Mouse (Mus musculus): ENCODE measurements around the gene Polr3c. TPM values are rescaled to one million over a fixed set of nuclear protein-coding genes. Genes with fewer than 3 reads are reported as not detected.
"Not testable (repeated sequence)": the region's sequence is repeated elsewhere in the genome, so short reads cannot be mapped to it uniquely, and the experiment has no call there.

Gene Polr3c
- polyA plus RNA-seq, 1 experiment from 2014 or later, result 20.3 TPM

DNA sequence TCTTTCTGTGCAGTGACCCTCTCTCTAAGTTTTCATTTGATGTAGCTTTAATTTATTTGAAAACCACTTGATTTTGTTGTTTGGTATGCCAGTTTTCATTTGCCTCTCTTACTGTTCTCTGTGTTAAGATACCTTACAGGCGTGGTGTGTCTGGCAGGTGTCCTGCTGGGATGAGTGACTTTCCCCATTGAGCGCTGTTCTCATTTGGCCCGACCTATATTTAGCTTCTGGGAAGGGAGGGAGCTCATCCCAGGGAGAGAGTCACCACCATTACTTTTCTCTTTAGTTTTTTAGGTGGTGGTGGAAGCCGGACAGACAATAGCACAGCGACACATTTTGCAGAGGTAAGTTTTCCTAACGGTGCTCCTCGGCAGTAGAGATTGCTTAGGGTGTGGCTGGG lies 30.3 kb upstream of the Polr3c start:
- ATAC-seq (ENCODE audit: low FRiP score, low TSS enrichment) (no peak), DNase-seq (ENCODE audit: low spot score) (no peak)
- H3K4me3 ChIP-seq (ENCODE audit: low read depth, low read length), result no peak overlapping the region
- H3K9me3 ChIP-seq (ENCODE audit: control insufficient read depth, low read length), result no peaks in the 10 kb centered on the region
- H3K4me2 ChIP-seq (replicated peaks; ENCODE audit: low read depth), result no peak overlapping the region
- H3K27ac ChIP-seq (replicated peaks), result no peak overlapping the region
- no peaks in the 10 kb centered on the region for H3K4me1 ChIP-seq (replicated peaks; ENCODE audit: control insufficient read depth, insufficient read depth)
- H3K9ac ChIP-seq (ENCODE audit: low read length), result no peak overlapping the region
- no peaks in the 10 kb centered on the region for H3K36me3 ChIP-seq (ENCODE audit: control insufficient read depth, insufficient read depth, low read length)
- TF ChIP-seq CTCF (IDR thresholded peaks at IDR 0.05; ENCODE audit: low read depth), result no peak
- TF ChIP-seq EP300 (optimal IDR thresholded peaks at IDR 0.05), result no peak
- 61% methylated on average over 7 of the region's 7 CpGs for WGBS
- no peaks in the 10 kb centered on the region for H3K27me3 ChIP-seq (ENCODE audit: control insufficient read depth, insufficient read depth, low read length)

DNA sequence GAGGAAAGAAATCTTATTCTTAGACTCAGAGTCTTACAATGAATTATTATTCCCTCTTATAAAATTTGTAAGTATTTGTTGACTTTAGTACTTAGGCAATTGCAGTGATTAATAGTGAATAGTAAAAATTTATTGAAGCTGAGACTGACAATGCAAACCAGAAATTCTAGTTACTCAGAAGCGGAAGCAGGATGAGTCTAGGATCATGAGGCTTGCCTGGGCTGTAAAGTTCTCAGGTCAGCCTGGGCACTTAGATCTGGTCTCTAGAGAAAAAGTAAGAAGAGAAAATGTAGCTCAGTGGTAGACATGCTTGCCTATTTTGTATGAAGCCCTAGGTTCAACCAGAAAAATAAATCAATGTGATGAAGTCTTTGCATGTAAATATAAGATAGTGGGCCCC lies 28.5 kb upstream of the Polr3c start:
- no peak overlapping the region for H3K27ac ChIP-seq (replicated peaks)
- no peaks in the 10 kb centered on the region for H3K4me1 ChIP-seq (replicated peaks; ENCODE audit: control insufficient read depth, insufficient read depth)
- no peaks in the 10 kb centered on the region for H3K9me3 ChIP-seq (ENCODE audit: control insufficient read depth, low read length)
- H3K4me3 ChIP-seq (ENCODE audit: low read depth, low read length), result no peak overlapping the region
- H3K36me3 ChIP-seq (ENCODE audit: control insufficient read depth, insufficient read depth, low read length), result no peaks in the 10 kb centered on the region
- ATAC-seq (ENCODE audit: low FRiP score, low TSS enrichment) (no peak), DNase-seq (ENCODE audit: low spot score) (no peak)
- no peak overlapping the region for H3K9ac ChIP-seq (ENCODE audit: low read length)
- 77% methylated on average over 1 of the region's 1 CpGs for WGBS
- no peak overlapping the region for H3K4me2 ChIP-seq (replicated peaks; ENCODE audit: low read depth)
- no peaks in the 10 kb centered on the region for H3K27me3 ChIP-seq (ENCODE audit: control insufficient read depth, insufficient read depth, low read length)
- no peak for TF ChIP-seq CTCF (IDR thresholded peaks at IDR 0.05; ENCODE audit: low read depth)
- TF ChIP-seq EP300 (optimal IDR thresholded peaks at IDR 0.05), result no peak

DNA sequence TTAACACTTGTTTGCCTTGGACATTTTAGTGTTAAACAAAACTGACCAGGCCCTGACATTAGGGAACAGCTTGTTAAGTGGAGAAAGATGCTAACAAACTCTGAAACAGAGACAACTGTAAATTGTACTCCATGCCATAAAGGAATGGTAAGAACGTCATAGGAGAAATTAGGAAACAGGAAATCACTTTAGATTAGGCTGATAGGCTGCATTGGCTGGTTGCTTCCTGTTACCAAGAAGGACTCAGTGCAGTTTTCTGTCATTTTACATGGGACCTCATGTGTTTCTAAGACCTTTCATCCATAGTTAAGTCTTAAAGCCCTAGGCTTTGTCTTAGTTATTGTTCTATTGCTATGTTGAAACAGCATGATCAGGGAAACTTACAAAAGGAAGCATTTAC lies 19.4 kb upstream of the Polr3c start:
- Histone ChIP-seq H3K4me2 (replicated peaks; ENCODE audit: low read depth) (no peak overlapping the region), H3K4me3 (ENCODE audit: low read depth, low read length) (no peak overlapping the region), H3K4me1 (replicated peaks; ENCODE audit: control insufficient read depth, insufficient read depth) (no peaks in the 10 kb centered on the region), H3K27me3 (ENCODE audit: control insufficient read depth, insufficient read depth, low read length) (no peaks in the 10 kb centered on the region), H3K27ac (replicated peaks) (no peak overlapping the region), H3K9ac (ENCODE audit: low read length) (no peak overlapping the region), H3K36me3 (ENCODE audit: control insufficient read depth, insufficient read depth, low read length) (no peaks in the 10 kb centered on the region), H3K9me3 (ENCODE audit: control insufficient read depth, low read length) (no peaks in the 10 kb centered on the region)
- WGBS, result 48% methylated on average over 1 of the region's 1 CpGs
- no peak for ATAC-seq (ENCODE audit: low FRiP score, low TSS enrichment)
- no peak for DNase-seq (ENCODE audit: low spot score)
- no peak for TF ChIP-seq EP300 (optimal IDR thresholded peaks at IDR 0.05)

DNA sequence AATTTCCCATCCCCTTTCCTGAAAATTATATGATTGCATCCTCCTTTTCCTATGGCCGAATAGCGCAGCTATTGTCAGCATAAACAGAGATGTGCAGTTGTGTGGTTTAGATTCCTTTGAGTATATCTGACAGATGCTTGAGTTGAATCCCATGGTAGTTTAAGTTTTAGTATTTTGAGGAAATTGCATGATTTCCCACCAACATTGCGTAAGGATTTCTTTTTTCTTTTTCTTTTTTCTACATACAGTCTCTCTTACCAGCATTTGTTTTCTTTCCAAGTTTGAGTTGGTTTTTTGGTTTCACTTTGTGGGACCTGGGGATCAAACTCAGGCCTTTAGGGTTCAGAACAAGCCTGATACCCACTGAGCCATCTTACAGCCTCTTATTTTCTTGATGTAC lies 16.9 kb upstream of the Polr3c start:
- Histone ChIP-seq H3K9me3 (ENCODE audit: control insufficient read depth, low read length) (no peaks in the 10 kb centered on the region), H3K4me3 (ENCODE audit: low read depth, low read length) (no peak overlapping the region), H3K27ac (replicated peaks) (no peak overlapping the region), H3K4me1 (replicated peaks; ENCODE audit: control insufficient read depth, insufficient read depth) (no peaks in the 10 kb centered on the region), H3K9ac (ENCODE audit: low read length) (no peak overlapping the region), H3K27me3 (ENCODE audit: control insufficient read depth, insufficient read depth, low read length) (no peaks in the 10 kb centered on the region), H3K36me3 (ENCODE audit: control insufficient read depth, insufficient read depth, low read length) (no peaks in the 10 kb centered on the region), H3K4me2 (replicated peaks; ENCODE audit: low read depth) (no peak overlapping the region)
- WGBS, result 94% methylated on average over 3 of the region's 3 CpGs
- ATAC-seq (ENCODE audit: low FRiP score, low TSS enrichment) (no peak), DNase-seq (ENCODE audit: low spot score) (no peak)
- TF ChIP-seq CTCF (IDR thresholded peaks at IDR 0.05; ENCODE audit: low read depth), result no peak
- no peak for TF ChIP-seq EP300 (optimal IDR thresholded peaks at IDR 0.05)

- not testable (repeated sequence) for ATAC-seq (ENCODE audit: low FRiP score, low TSS enrichment); H3K4me2 ChIP-seq (replicated peaks; ENCODE audit: low read depth); H3K27me3 ChIP-seq (ENCODE audit: control insufficient read depth, insufficient read depth, low read length); H3K27ac ChIP-seq (replicated peaks); DNase-seq (ENCODE audit: low spot score); H3K4me1 ChIP-seq (replicated peaks; ENCODE audit: control insufficient read depth, insufficient read depth); H3K9ac ChIP-seq (ENCODE audit: low read length); H3K9me3 ChIP-seq (ENCODE audit: control insufficient read depth, low read length); H3K4me3 ChIP-seq (ENCODE audit: low read depth, low read length); H3K36me3 ChIP-seq (ENCODE audit: control insufficient read depth, insufficient read depth, low read length)
Measured at GRCm38 (mm10) chr3:96740279-96740678, 12.9 kb upstream of the Polr3c start.

DNA sequence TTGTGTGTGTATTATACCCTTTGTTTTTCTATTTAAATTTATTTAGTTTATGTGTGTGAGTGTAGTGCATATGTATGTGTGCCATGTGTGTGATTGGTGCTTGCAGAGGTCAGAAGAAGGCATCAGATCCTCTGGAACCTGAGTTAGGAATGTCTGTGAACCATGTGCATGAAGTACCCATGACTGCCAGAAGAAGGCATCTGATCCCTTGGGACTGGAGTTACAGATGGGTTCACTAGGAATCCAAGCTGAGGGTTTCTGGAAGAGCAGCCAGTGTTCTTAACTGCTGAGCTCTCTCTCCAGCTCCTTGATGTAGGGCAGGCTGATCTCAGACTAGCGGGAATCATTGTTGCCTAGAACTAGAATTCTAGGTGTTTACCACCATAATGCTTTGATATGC lies 10.6 kb upstream of the Polr3c start:
- DNase-seq (ENCODE audit: low spot score), result no peak

More for the DNA sequence above, 10.6 kb upstream of the Polr3c start:
- H3K4me3 ChIP-seq (ENCODE audit: low read depth, low read length), result no peak overlapping the region
- no peak overlapping the region for H3K27ac ChIP-seq (replicated peaks)
- H3K9me3 ChIP-seq (ENCODE audit: control insufficient read depth, low read length), result no peaks in the 10 kb centered on the region
- no peak overlapping the region for H3K4me2 ChIP-seq (replicated peaks; ENCODE audit: low read depth)
- no peaks in the 10 kb centered on the region for H3K27me3 ChIP-seq (ENCODE audit: control insufficient read depth, insufficient read depth, low read length)
- H3K9ac ChIP-seq (ENCODE audit: low read length), result no peak overlapping the region
- WGBS, result 90% methylated on average over 1 of the region's 1 CpGs
- no peaks in the 10 kb centered on the region for H3K36me3 ChIP-seq (ENCODE audit: control insufficient read depth, insufficient read depth, low read length)
- no peak for ATAC-seq (ENCODE audit: low FRiP score, low TSS enrichment)
- H3K4me1 ChIP-seq (replicated peaks; ENCODE audit: control insufficient read depth, insufficient read depth), result no peaks in the 10 kb centered on the region
- TF ChIP-seq CTCF (IDR thresholded peaks at IDR 0.05; ENCODE audit: low read depth) (peak; percentile 58), EP300 (optimal IDR thresholded peaks at IDR 0.05) (no peak)
